Mouse (Mus musculus): ENCODE results near the gene Slc17a5.

DNA sequence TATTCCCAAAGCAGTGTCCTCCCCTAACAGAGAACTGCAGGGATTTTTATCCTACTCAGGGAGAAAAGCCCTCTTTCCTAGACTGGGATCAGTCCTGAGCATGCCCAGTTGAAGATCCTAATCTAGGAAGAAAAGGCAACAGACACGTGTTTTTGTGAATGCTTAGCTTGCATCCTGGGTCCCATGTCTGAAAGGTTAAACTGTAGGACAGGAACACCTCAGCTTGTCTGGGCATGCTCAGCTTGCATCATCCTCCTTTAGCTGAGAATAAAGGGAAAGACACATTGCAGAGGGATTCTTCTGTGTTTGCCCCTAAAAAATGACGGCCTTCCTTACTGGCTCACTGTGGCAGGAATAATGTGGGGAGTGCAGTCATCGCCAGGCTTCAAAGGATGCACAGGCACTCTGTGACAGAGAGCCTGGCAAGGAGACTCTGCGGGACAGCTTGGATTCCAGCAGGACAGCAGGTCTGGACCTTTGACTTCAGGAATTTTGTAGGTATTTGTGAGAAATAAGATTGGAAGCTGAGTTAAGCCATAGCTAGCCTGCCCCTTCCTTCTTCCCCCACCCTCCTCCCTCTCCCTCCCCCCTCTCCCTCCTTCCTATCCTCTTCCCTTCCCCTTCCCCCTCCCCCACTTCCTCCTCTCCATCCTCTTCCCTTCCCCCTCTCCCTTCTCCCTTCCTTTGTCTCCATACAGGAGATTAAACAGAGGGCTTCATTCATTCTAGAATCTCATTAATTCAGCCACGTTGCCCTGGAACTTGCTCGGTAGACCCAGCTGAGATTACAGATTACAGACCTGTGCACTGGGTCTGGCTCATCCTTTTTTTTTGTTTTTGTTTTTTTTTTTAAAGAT, 84.4 kb downstream of the Slc17a5 start:
- TF ChIP-seq CTCF (IDR thresholded peaks at IDR 0.05; ENCODE audit: extremely low read depth, insufficient read length, insufficient replicate concordance, low read depth, low read length), result no peak
- TF ChIP-seq POLR2A (IDR thresholded peaks at IDR 0.05; ENCODE audit: low read depth, low read length), result no peak

All from small intestine, adult 2 months (tissue).